Mouse (Mus musculus) thymus, postnatal 36 days (tissue): Measurements from ENCODE around the gene Lmntd1.

Experiments
- DNase-seq, 2 experiments: peaks; one replicate each; pipeline ENCODE4 v3.0.0; 2022; ENCODE audit warnings: mixed read lengths in 2 of 2

Gene Lmntd1

DNA sequence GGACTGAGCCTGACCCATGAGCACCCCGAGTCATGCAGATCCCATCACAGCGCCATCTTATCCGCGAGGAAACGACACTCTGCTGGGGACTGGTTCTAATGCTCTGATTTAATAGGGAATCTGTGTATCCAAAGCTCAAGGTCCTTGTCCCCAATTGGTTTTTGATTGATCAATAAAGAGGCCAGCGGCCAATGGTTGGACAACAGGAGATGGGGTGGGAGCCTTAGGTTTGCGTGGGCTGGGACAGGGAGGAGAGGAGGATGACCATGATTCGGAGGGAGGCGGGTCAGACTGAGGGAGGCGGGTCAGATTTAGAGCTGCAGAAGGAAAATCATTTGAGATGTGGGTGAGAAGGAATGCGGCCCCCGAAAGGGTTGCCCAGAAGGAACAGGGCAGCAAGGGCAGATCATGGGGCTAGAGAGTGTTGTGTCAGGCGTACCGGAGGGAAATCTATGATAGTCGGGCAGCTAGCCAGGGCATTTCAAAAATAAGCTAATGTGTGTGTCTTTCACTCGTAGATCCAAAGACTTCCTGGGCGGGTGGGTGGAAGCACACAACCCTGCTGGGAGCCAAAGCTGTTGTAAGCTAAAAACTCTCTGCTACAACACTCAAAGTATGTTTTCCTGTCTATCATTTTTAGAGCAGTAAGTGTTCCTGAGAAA, 131.3 kb downstream of the Lmntd1 start:
- no peak for DNase-seq

GRCm38 (mm10) chr6:145481938-145482337, 132.2 kb downstream of the Lmntd1 start:
- DNase-seq: no peak

GRCm38 (mm10) chr6:145478821-145479271, 135.3 kb downstream of the Lmntd1 start:
- DNase-seq: no peak

GRCm38 (mm10) chr6:145477367-145477905, 136.7 kb downstream of the Lmntd1 start:
- no peak for DNase-seq

- no peak for DNase-seq
Observed at GRCm38 (mm10) chr6:145471638-145472247, 142.4 kb downstream of the Lmntd1 start.

GRCm38 (mm10) chr6:145469260-145469943, 144.7 kb downstream of the Lmntd1 start:
- DNase-seq: no peak

GRCm38 (mm10) chr6:145464027-145464426, 150.1 kb downstream of the Lmntd1 start:
- no peak for DNase-seq

- no peak for DNase-seq
Observed at GRCm38 (mm10) chr6:145462677-145463245, 151.4 kb downstream of the Lmntd1 start.

GRCm38 (mm10) chr6:145457066-145457465, 157.1 kb downstream of the Lmntd1 start:
- no peak for DNase-seq

DNA sequence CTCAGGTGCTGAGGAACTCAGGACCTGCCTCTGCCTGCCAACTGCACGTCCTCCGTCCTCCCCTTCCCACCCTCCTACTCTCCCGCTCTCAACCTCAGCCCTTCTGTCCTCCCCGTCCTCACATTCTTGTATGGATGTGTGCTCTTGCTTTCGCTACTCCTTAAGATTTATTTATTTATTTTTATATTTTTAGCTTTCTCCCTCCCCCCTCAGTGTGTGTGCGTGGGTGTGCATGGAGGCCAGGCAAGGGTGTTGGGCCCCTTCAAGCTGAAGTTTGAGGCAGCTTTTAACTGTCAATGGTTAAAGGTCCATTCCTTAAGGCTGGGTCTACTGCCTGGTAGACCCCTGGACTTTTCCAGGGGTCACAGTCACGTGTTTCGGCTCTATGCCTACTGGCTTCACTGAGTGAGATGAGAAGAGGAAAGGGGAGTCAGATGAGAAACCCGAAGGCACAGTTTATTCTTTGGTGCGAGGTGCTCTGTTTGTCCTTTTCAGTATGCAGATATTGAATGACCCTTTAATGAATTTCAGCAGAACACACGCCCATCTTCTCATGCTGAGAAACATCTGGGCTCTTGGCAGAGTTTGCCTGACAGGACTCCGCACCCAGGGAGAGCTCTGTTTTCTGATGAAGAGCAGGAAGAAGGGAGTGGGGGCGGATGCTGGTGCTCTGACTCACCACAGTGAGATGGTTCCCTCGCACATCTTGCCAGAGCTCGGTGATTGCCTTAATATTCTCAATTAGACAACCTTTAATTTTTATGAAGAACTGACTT, 163.3 kb downstream of the Lmntd1 start:
- DNase-seq: no peak

GRCm38 (mm10) chr6:145448361-145448760, 165.8 kb downstream of the Lmntd1 start:
- no peak for DNase-seq

GRCm38 (mm10) chr6:145445811-145446500, 168.2 kb downstream of the Lmntd1 start:
- no peak for DNase-seq

DNA sequence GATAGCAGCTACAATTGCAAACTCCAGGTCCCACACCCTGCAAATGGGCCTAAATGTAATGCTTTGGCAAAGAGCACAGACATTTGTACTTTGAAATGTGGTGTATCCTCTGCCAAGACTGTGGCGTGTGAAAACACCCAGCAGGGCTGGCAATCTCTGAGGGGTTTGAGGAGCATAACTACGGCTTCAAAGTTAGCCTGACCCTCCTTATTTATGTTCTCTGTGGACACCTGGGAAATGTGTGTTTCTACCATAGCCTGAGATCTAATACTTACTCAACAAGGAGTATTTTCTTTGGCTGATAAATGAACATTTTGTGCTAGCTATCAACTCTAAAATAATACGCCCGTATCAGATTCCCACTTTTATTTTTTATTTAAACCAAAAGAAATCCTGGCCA, 168.7 kb downstream of the Lmntd1 start:
- no peak for DNase-seq

DNA sequence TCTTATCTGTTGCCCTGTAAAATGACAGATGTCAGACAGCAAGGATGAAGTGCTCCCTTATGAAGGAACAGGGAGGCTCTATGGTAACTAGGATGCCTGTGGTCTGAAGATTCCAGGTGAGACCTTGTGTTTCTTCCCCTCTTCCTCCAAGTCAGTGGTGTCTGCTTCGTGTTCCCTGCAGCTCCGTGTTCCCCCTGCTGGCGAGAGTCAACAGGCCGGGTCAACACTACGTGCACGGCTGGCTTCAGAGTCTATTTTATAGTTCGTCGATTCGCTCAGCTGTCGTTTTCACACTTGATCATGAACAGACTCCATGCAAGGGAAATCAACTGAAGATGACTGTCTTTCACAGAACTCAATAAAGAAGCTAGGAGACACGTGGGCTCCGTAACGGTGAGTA, 171.3 kb downstream of the Lmntd1 start:
- no peak for DNase-seq

- DNase-seq: no peak
Observed at GRCm38 (mm10) chr6:145441416-145442110, 172.6 kb downstream of the Lmntd1 start.

- no peak for DNase-seq
Observed at GRCm38 (mm10) chr6:145438851-145439250, 175.3 kb downstream of the Lmntd1 start.

DNA sequence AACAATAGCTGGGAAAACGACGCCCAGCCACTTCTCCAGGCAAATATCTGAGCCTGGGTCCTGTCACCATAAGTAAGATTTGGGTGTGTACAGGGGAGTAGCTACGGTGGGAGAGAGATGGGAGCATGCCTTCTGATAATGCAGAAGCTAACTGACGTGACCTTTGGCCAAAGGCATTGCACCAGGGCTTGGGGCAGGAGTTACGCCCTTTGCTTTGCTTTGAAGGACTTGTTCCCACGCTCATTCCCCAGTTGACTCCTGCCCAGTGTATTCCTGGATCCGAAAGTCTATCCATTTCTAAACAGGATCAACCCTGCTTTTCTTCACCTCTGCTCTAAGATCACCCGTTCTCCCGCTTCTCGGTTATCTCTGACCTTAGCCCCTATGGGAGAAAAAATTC, 178.4 kb downstream of the Lmntd1 start:
- no peak for DNase-seq

DNA sequence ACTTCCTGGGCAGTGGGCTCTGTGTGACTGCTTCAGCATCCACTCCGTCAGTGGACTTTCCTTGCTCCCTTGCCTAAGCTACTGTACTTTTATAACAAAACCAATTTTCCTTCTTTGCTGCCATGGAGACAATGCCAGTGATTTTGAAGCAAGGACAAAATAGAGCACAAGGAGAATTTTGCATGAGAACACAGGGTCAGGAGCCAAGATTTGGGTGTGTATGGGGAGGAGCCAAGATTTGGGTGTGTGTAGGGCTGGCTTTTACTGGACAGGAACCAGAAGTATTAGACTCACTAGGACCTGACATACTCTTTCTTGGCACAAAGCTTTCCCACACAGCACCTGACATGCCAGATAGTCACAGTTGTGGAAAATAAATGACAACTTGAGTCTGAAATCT, 179.0 kb downstream of the Lmntd1 start:
- DNase-seq: no peak

DNA sequence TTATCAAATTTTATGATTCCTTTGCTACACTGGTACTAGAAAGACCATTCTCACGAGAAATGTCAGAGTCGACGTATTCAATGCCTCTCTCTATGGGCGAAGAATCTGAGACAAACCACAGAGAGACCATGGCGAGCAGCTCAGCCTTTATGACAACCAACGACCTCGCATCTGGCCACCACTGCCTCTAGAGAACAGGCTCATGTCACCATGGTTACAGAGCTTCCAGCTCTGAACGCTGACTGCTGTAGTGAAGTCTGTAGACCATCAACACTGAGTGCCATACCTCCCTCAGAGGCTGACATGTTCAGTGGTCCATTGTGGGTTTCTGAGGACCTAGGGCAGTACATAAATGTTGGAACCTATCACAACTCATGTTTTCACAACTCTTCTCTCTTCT, 180.2 kb downstream of the Lmntd1 start:
- no peak for DNase-seq

DNA sequence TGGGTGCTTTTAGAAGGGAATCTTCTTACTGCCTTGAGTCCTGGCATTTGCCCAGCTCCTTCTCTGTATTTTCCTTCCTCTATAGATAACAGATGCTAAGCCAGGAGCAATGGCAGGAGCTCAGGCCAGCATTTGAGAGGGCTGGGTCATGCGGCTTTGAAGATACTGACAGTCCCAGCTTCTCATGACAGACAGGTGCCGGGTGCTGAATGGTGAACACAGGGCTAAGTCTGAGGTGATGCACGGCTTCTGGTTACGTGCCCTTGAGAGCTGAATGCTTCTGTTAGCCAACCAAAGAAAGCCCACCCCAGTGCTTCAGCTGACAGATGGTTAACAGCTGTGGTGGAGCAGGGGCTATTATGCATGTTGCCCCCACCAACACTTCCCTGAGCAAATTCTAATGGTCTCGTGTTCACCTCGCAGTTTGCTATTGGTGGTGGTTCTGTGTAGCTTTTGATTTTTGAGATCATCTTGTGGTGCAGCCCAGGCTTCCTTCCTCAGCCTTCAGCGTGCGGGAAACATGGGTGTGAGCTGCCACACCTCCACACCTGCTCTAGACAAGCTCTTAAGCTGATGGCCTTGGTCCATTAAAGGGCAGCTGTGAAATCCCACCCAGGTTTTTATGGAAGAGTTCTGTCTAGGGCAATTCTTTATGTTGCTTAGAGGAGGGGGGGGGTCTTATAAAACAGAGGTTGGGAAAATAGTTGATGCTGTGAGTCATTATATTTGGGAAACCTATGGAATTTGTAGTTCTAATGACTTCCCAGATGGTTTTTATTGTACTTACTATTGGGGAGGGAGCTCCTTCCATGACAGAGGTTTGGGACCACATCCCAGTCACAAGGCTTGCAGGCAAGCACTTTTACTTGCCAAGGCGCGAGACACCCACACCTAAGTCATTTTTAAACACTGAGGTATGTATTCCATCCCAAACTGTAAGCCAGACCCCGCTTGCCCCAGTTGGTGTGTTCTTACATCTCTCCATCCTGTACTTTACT, 181.1 kb downstream of the Lmntd1 start:
- no peak for DNase-seq
